Mouse (Mus musculus) megakaryocyte, adult 5-6 weeks (primary cell): ENCODE measurements around the gene Ghdc. TPM values are rescaled to one million over a fixed set of nuclear protein-coding genes. Genes with fewer than 3 reads are reported as not detected.

Experiments used
- ATAC-seq: 2 replicates; pipeline ENCODE4 v1.8.0; 2016; ENCODE audit warnings: mild to moderate bottlenecking, inconsistent platforms; ENCODE audit not compliant: poor library complexity, severe bottlenecking
- total RNA-seq, 2 experiments: library from RNA; stranded (forward) in 1 of 2; stranded (reverse) in 1 of 2; fragments of 153-499, 151-499 nt in 1 of 2; fragments of 221-1000, 200-1000 nt in 1 of 2; gene quantifications; 2 replicates each; pipeline versions ENCODE4 v1.2.3 to v1.2.4; 2015 to 2017

Ghdc gene
- total RNA-seq, 2 experiments from 2014 or later = 5.6 to 6.6 TPM

DNA sequence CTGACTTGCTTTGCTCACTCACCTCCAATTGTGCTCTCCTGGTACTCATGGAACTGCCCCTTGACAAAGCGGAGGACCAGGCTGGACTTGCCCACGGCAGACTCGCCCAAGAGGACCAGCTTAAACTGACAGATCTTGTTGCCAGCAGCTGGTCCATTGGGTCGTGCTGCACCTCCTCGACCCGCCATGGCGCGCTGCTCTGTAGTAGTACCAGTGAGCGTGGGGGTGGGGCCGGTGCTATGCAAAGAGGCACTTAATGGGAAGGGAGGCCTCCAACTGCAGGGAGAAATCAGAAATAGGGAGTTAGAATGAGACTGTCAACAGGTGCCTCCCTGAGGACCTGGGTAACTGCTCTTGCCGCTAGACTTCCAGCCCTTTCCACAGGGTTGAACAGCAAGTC is 50.9 kb downstream of the Ghdc start:
- ATAC-seq = no peak

DNA sequence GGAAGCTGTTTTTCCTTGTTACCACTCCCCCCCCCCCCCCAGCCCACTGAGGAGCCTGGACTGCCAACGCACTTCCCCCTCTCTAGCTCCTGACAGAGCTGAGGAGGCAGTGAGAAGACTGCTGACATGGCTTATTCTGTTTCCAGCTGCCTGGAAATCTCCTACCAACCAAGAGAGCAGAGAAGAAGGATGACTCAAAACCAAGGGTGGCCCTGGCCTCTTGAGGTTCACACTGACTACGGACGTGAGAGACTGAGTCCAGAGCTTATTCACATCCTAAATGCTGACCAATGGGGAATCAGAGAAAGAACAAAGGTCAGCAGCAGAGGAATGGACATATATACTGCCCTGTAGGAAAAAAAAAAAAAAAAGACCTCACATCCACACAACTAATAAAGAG is 51.4 kb downstream of the Ghdc start:
- no peak for ATAC-seq

DNA sequence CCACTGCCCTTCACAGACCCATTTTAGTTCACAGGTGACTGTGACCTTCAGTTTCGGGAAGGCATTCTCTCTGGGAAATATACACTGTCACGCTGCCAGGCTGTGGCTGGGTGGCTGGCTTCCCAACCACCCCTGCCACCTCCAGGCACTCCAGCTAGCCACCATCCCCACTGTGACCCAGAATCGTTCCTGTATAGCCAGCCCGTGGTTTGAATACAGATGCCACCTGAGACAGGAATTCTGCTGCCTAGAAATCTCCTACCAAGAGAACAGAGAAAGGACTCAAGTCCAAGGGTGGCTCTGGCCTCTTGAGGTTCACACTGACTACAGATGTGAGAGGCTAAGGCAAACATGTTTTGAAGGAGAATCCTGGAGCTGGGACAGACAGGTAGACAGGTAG is 51.9 kb downstream of the Ghdc start:
- no peak for ATAC-seq

DNA sequence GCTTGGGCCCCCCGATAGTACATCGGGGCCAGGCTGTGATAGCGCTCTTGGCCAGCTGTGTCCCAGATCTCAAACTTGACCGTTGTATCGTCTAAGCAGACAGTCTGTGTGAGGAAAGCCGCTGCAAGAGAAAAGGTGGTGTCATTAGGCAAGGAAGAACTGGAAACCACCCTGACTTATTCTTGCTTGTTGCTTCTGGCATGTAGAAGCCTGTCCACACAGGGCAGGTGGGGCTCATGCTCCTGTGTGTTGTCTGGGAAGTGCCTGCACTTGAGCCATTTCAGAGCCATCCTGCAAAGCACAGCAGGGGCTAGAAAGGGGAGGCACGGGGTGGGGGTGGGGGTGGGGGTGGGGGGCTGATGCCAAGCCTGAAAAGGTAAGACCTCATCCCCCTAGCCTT is 52.3 kb downstream of the Ghdc start:
- no peak for ATAC-seq

DNA sequence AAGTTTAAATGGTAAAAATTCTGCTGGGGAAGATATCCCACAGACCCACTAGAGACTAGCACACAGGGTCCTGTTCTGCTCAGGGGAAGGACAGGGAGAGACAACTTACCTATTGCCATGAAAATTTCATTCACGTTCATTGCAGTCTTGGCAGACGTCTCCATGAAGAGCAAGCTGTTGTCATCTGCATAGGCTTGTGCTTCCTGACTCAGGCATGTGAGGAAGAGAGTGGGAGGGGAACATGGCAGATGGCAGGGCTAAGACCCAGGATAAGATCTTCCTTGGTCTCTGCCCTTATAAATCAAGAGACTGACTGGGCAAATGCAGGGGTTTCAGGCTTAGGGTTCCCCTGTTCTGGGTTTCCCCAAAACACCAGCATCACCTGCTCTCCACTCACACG is 54.1 kb downstream of the Ghdc start:
- no peak for ATAC-seq

Other genes starting within 250 kb of the Ghdc start
- 80.6 and 90.8 TPM in 2 replicates for gene Acly, start 243.0 kb downstream of the Ghdc start, total RNA-seq (2015)
- 100 and 105 TPM in 2 replicates for gene Acly, start 243.0 kb downstream of the Ghdc start, total RNA-seq (2017)
- gene Ttc25, start 225.3 kb downstream of the Ghdc start, total RNA-seq (2015) = 0.16 and 0.96 TPM in 2 replicates
- not detected in 2 replicates for gene Ttc25, start 225.3 kb downstream of the Ghdc start, total RNA-seq (2017)
- gene Cnp, start 196.1 kb downstream of the Ghdc start, total RNA-seq (2015) = 9.5 and 11.3 TPM in 2 replicates
- gene Cnp, start 196.1 kb downstream of the Ghdc start, total RNA-seq (2017) = 22.2 and 23.9 TPM in 2 replicates
- gene Nkiras2, start 151.7 kb downstream of the Ghdc start, total RNA-seq (2015) = 47.7 and 52.7 TPM in 2 replicates
- 36.0 and 45.5 TPM in 2 replicates for gene Nkiras2, start 151.7 kb downstream of the Ghdc start, total RNA-seq (2017)
- 98.1 and 124 TPM in 2 replicates for gene Dnajc7, start 150.8 kb downstream of the Ghdc start, total RNA-seq (2015)
- gene Dnajc7, start 150.8 kb downstream of the Ghdc start, total RNA-seq (2017) = 145 and 172 TPM in 2 replicates
- not detected in 2 replicates for gene Zfp385c, start 78.5 kb downstream of the Ghdc start, total RNA-seq (2015)
- not detected in 2 replicates for gene Zfp385c, start 78.5 kb downstream of the Ghdc start, total RNA-seq (2017)
- gene Dhx58, start 66.7 kb downstream of the Ghdc start, total RNA-seq (2015) = 23.7 and 24.9 TPM in 2 replicates
- gene Dhx58, start 66.7 kb downstream of the Ghdc start, total RNA-seq (2017) = 36.9 and 50.9 TPM in 2 replicates
- gene Kat2a, start 58.5 kb downstream of the Ghdc start, total RNA-seq (2015) = 11.0 and 11.5 TPM in 2 replicates
- gene Kat2a, start 58.5 kb downstream of the Ghdc start, total RNA-seq (2017) = 8.7 and 9.0 TPM in 2 replicates
- gene Hspb9, start 57.1 kb downstream of the Ghdc start, total RNA-seq (2015) = not detected in 2 replicates
- 0.65 TPM in 1 of 2 replicates, not detected in the other for gene Hspb9, start 57.1 kb downstream of the Ghdc start, total RNA-seq (2017)
- gene Rab5c, start 32.7 kb downstream of the Ghdc start, total RNA-seq (2015) = 167 and 170 TPM in 2 replicates
- 136 and 142 TPM in 2 replicates for gene Rab5c, start 32.7 kb downstream of the Ghdc start, total RNA-seq (2017)
- not detected in 2 replicates for gene Kcnh4, start 11.0 kb downstream of the Ghdc start, total RNA-seq (2015)
- gene Kcnh4, start 11.0 kb downstream of the Ghdc start, total RNA-seq (2017) = not detected in 2 replicates
- not detected in 2 replicates for gene Hcrt, start 8.0 kb downstream of the Ghdc start, total RNA-seq (2015)
- not detected in 2 replicates for gene Hcrt, start 8.0 kb downstream of the Ghdc start, total RNA-seq (2017)
- gene Stat5b, start 79.8 kb upstream of the Ghdc start, total RNA-seq (2015) = 40.9 and 47.6 TPM in 2 replicates
- gene Stat5b, start 79.8 kb upstream of the Ghdc start, total RNA-seq (2017) = 50.6 and 53.2 TPM in 2 replicates
- 20.0 and 22.5 TPM in 2 replicates for gene Stat5a, start 88.4 kb upstream of the Ghdc start, total RNA-seq (2015)
- gene Stat5a, start 88.4 kb upstream of the Ghdc start, total RNA-seq (2017) = 22.5 and 23.7 TPM in 2 replicates
- 61.5 and 79.5 TPM in 2 replicates for gene Stat3, start 168.6 kb upstream of the Ghdc start, total RNA-seq (2015)
- 103 and 184 TPM in 2 replicates for gene Stat3, start 168.6 kb upstream of the Ghdc start, total RNA-seq (2017)
- not detected in 2 replicates for gene Cavin1, start 199.9 kb upstream of the Ghdc start, total RNA-seq (2015)
- 0.15 TPM in 1 of 2 replicates, not detected in the other for gene Cavin1, start 199.9 kb upstream of the Ghdc start, total RNA-seq (2017)
- 40.2 and 42.9 TPM in 2 replicates for gene Atp6v0a1, start 238.5 kb upstream of the Ghdc start, total RNA-seq (2015)
- 35.2 and 46.1 TPM in 2 replicates for gene Atp6v0a1, start 238.5 kb upstream of the Ghdc start, total RNA-seq (2017)